Mouse (Mus musculus): ENCODE results near the gene Frmpd1. TPM values are rescaled to one million over a fixed set of nuclear protein-coding genes. Genes with fewer than 3 reads are reported as not detected.

Frmpd1 gene
- total RNA-seq, 2 experiments from 2014 or later: 7.5 to 7.8 TPM

- DNase-seq (ENCODE audit: low spot score in 2 of 2): no peak
These were observed 126.4 kb downstream of the Frmpd1 start for GRCm38 (mm10) chr4:45311056-45311455.

- peak; percentile 59 to 83 for DNase-seq (ENCODE audit: low spot score in 2 of 2)
These were observed 135.6 kb downstream of the Frmpd1 start for GRCm38 (mm10) chr4:45320159-45320816.

GRCm38 (mm10) chr4:45331139-45331538 is 146.5 kb downstream of the Frmpd1 start:
- no peak for DNase-seq (ENCODE audit: low spot score in 2 of 2)

- no peak for DNase-seq (ENCODE audit: low spot score in 2 of 2)
These were observed 147.8 kb downstream of the Frmpd1 start for GRCm38 (mm10) chr4:45332466-45332865.

Other genes starting within 250 kb of the Frmpd1 start
- 10 to 100 TPM; 20.2 to 22.8 TPM for gene Grhpr, start 203.5 kb upstream of the Frmpd1 start, total RNA-seq (2021)
- 10 to 100 TPM; 10.1 to 11.6 TPM for gene Zbtb5, start 172.5 kb upstream of the Frmpd1 start, total RNA-seq (2021)
- gene Polr1e, start 166.3 kb upstream of the Frmpd1 start, total RNA-seq (2021): 10 to 100 TPM; 11.4 to 11.7 TPM
- gene Fbxo10, start 100.3 kb upstream of the Frmpd1 start, total RNA-seq (2021): 10 to 100 TPM; 16.0 to 16.8 TPM
- 10 to 100 TPM; 75.9 to 78.1 TPM for gene Tomm5, start 76.8 kb upstream of the Frmpd1 start, total RNA-seq (2021)
- gene Trmt10b, start 112.3 kb downstream of the Frmpd1 start, total RNA-seq (2021): 1 to 10 TPM; 5.0 to 6.2 TPM
- gene Dcaf10, start 157.2 kb downstream of the Frmpd1 start, total RNA-seq (2021): 10 to 100 TPM; 20.1 to 23.0 TPM
- 10 to 100 TPM; 15.2 to 17.9 TPM for gene Exosc3, start 157.9 kb downstream of the Frmpd1 start, total RNA-seq (2021)
- gene Slc25a51, start 223.9 kb downstream of the Frmpd1 start, total RNA-seq (2021): 10 to 100 TPM; 81.9 to 89.9 TPM